Mouse (Mus musculus) liver, embryonic 16.5 days (tissue): ENCODE measurements around the gene Syngap1. TPM values are rescaled to one million over a fixed set of nuclear protein-coding genes. Genes with fewer than 3 reads are reported as not detected.

ENCODE experiments used
- ATAC-seq: fragments of 200-750 bp; cut with Nextera tagmentation; 2 replicates; pipeline ENCODE4 v1.8.0; 2017; ENCODE audit warnings: low read depth, mild to moderate bottlenecking, moderate number of reproducible peaks, moderate library complexity
- H3K27ac ChIP-seq: fragments of 300-500 bp; sonication (generic); 2 replicates; pipeline ENCODE4 v1.5.1; 2014; ENCODE audit warnings: mild to moderate bottlenecking, low read length
- H3K27me3 ChIP-seq: fragments of 300-500 bp; sonication (generic); 2 replicates; pipeline ENCODE4 v1.6.1; 2014; ENCODE audit warnings: low read depth, low read length, mixed read lengths; ENCODE audit not compliant: control insufficient read depth, insufficient read depth
- H3K36me3 ChIP-seq: fragments of 300-500 bp; sonication (generic); 2 replicates; pipeline ENCODE4 v1.6.1; 2014; ENCODE audit warnings: mild to moderate bottlenecking; ENCODE audit not compliant: control insufficient read depth, insufficient read depth
- H3K4me1 ChIP-seq: fragments of 300-500 bp; sonication (generic); 2 replicates; pipeline ENCODE4 v1.6.1; 2014; ENCODE audit warnings: low read depth, low read length, mixed read lengths; ENCODE audit not compliant: control insufficient read depth
- H3K4me2 ChIP-seq: fragments of 300-500 bp; sonication (generic); 2 replicates; pipeline ENCODE4 v1.6.1; 2014; ENCODE audit warnings: low read depth, low read length, mixed read lengths
- H3K4me3 ChIP-seq: fragments of 300-500 bp; sonication (generic); 2 replicates; pipeline ENCODE4 v1.5.1; 2014; ENCODE audit warnings: low read depth, mild to moderate bottlenecking, low read length
- H3K9ac ChIP-seq: fragments of 300-500 bp; sonication (generic); 2 replicates; pipeline ENCODE4 v1.6.1; 2014; ENCODE audit warnings: low read depth, low read length
- H3K9me3 ChIP-seq: fragments of 300-500 bp; sonication (generic); replicated peaks from 2 replicates; pipeline ENCODE4 v1.6.1; 2016; ENCODE audit warnings: low read length; ENCODE audit not compliant: control insufficient read depth
- WGBS: fragments of 180-500 bp; shearing (Covaris S2); extraction: QIAGEN DNeasy Blood & Tissue Kit; methylation state at CpG from one replicate; pipeline ENCODE4 v1.1.7; 2014; ENCODE audit not compliant: insufficient replicate concordance; 5-methylcytosine and 5-hydroxymethylcytosine counted together
- polyA plus RNA-seq: library from polyadenylated mRNA; unstranded; fragments of >200 nt; fragmentation: Nextera tagmentation; extraction: Ambion mirVana; gene quantifications from 2 replicates; pipeline ENCODE4 v1.2.1, GENCODE M21; 2015

The Syngap1 gene
- polyA plus RNA-seq, 1 experiment from 2014 or later = 0.21 TPM

- no peaks in the 10 kb centered on the region for H3K36me3 ChIP-seq
- no peak overlapping the region for H3K4me2 ChIP-seq
- H3K9me3 ChIP-seq = no peaks in the 10 kb centered on the region
- H3K9ac ChIP-seq = no peak overlapping the region
- no peaks in the 10 kb centered on the region for H3K27me3 ChIP-seq
- H3K27ac ChIP-seq = no peak overlapping the region
- 50% methylated on average over 19 of the region's 19 CpGs for WGBS
- H3K4me3 ChIP-seq = no peak overlapping the region
- no peaks in the 10 kb centered on the region for H3K4me1 ChIP-seq
- no peak for ATAC-seq
Measured at GRCm38 (mm10) chr17:27004903-27005485, 63.9 kb downstream of the Syngap1 start.

GRCm38 (mm10) chr17:27005644-27006043 is 64.6 kb downstream of the Syngap1 start:
- no peak overlapping the region for H3K4me3 ChIP-seq
- H3K27ac ChIP-seq = no peak overlapping the region
- H3K9me3 ChIP-seq = no peaks in the 10 kb centered on the region
- no peaks in the 10 kb centered on the region for H3K36me3 ChIP-seq
- no peak overlapping the region for H3K9ac ChIP-seq
- ATAC-seq = no peak
- H3K4me2 ChIP-seq = no peak overlapping the region
- H3K27me3 ChIP-seq = no peaks in the 10 kb centered on the region
- no peaks in the 10 kb centered on the region for H3K4me1 ChIP-seq
- WGBS = 25% methylated on average over 11 of the region's 11 CpGs

GRCm38 (mm10) chr17:27008277-27008676 is 67.2 kb downstream of the Syngap1 start:
- Histone ChIP-seq H3K9ac (no peak overlapping the region), H3K4me2 (no peak overlapping the region), H3K27ac (no peak overlapping the region), H3K4me1 (peaks cover 7% of the 10 kb centered on the region), H3K9me3 (no peaks in the 10 kb centered on the region), H3K36me3 (no peaks in the 10 kb centered on the region), H3K4me3 (no peak overlapping the region), H3K27me3 (no peaks in the 10 kb centered on the region)
- WGBS = 23% methylated on average over 2 of the region's 2 CpGs
- ATAC-seq = no peak

GRCm38 (mm10) chr17:27011167-27011566 is 70.1 kb downstream of the Syngap1 start:
- Histone ChIP-seq H3K4me3 (no peak overlapping the region), H3K27me3 (no peaks in the 10 kb centered on the region), H3K27ac (no peak overlapping the region), H3K9me3 (no peaks in the 10 kb centered on the region), H3K4me2 (no peak overlapping the region), H3K36me3 (no peaks in the 10 kb centered on the region), H3K4me1 (peaks cover 7% of the 10 kb centered on the region), H3K9ac (no peak overlapping the region)
- no peak for ATAC-seq
- 69% methylated on average over 10 of the region's 10 CpGs for WGBS

- Histone ChIP-seq H3K9ac (no peak overlapping the region), H3K4me2 (peak overlapping the region; percentile 34), H3K4me1 (peaks cover 7% of the 10 kb centered on the region), H3K36me3 (no peaks in the 10 kb centered on the region), H3K27me3 (no peaks in the 10 kb centered on the region), H3K27ac (no peak overlapping the region), H3K4me3 (peak overlapping the region; percentile 8), H3K9me3 (no peaks in the 10 kb centered on the region)
- WGBS = 23% methylated on average over 14 of the region's 14 CpGs
- peak; percentile 74 for ATAC-seq
Measured at GRCm38 (mm10) chr17:27011998-27012672, 71.1 kb downstream of the Syngap1 start.

GRCm38 (mm10) chr17:27012909-27013308 is 71.9 kb downstream of the Syngap1 start:
- peaks cover 10% of the 10 kb centered on the region for H3K4me1 ChIP-seq
- no peak overlapping the region for H3K4me3 ChIP-seq
- H3K36me3 ChIP-seq = no peaks in the 10 kb centered on the region
- ATAC-seq = no peak
- no peaks in the 10 kb centered on the region for H3K27me3 ChIP-seq
- peak overlapping the region; percentile 34; the same call in 1 of the 2 replicates for H3K4me2 ChIP-seq
- H3K9me3 ChIP-seq = no peaks in the 10 kb centered on the region
- 29% methylated on average over 6 of the region's 6 CpGs for WGBS
- H3K9ac ChIP-seq = no peak overlapping the region
- no peak overlapping the region for H3K27ac ChIP-seq

- peak; percentile 72 for ATAC-seq
- Histone ChIP-seq H3K27me3 (no peaks in the 10 kb centered on the region), H3K9ac (peak overlapping the region; percentile 65), H3K36me3 (peaks cover 10% of the 10 kb centered on the region), H3K4me2 (peak overlapping the region; percentile 87), H3K4me1 (peaks cover 10% of the 10 kb centered on the region), H3K4me3 (peak overlapping the region; percentile 70), H3K27ac (no peak overlapping the region), H3K9me3 (no peaks in the 10 kb centered on the region)
- 8% methylated on average over 34 of the region's 34 CpGs for WGBS
Measured at GRCm38 (mm10) chr17:27017564-27018499, 76.8 kb downstream of the Syngap1 start.

- peak overlapping the region; percentile 65; the same call in 1 of the 2 replicates for H3K9ac ChIP-seq
- H3K4me3 ChIP-seq = peak overlapping the region; percentile 70
- H3K36me3 ChIP-seq = peaks cover 10% of the 10 kb centered on the region
- peak overlapping the region; percentile 87 for H3K4me2 ChIP-seq
- no peak overlapping the region for H3K27ac ChIP-seq
- no peak for ATAC-seq
- no peaks in the 10 kb centered on the region for H3K9me3 ChIP-seq
- H3K4me1 ChIP-seq = peaks cover 11% of the 10 kb centered on the region
- WGBS = 44% methylated on average over 12 of the region's 12 CpGs
- H3K27me3 ChIP-seq = no peaks in the 10 kb centered on the region
Measured at GRCm38 (mm10) chr17:27018555-27019196, 77.6 kb downstream of the Syngap1 start.
